Mouse (Mus musculus) embryonic fibroblast, embryonic 13.5 days (primary cell): ENCODE measurements around the gene Purb.

ENCODE experiments used
- CTCF ChIP-seq: IDR thresholded peaks from 2 replicates; pipeline ENCODE4 v1.5.1; 2011; ENCODE audit warnings: mild to moderate bottlenecking, control low read depth, low read length, moderate library complexity, borderline replicate concordance; ENCODE audit not compliant: insufficient read depth
- POLR2A ChIP-seq: IDR thresholded peaks from 2 replicates; pipeline ENCODE4 v1.6.1; 2011; ENCODE audit warnings: low read depth, mild to moderate bottlenecking, control low read depth, low read length, moderate library complexity

- TF ChIP-seq POLR2A (no peak), CTCF (no peak)
Observed at GRCm38 (mm10) chr11:6445951-6446350, 29.8 kb downstream of the Purb start.
